Mouse (Mus musculus): ENCODE measurements around the gene Spag7. TPM values are rescaled to one million over a fixed set of nuclear protein-coding genes. Genes with fewer than 3 reads are reported as not detected.

Spag7 gene
- total RNA-seq, 2 experiments from 2014 or later, result 86.2 to 92.3 TPM

GRCm38 (mm10) chr11:70655571-70656455 is 13.4 kb downstream of the Spag7 start:
- peak; percentile 78 for DNase-seq

GRCm38 (mm10) chr11:70654923-70655570 is 14.2 kb downstream of the Spag7 start:
- peak; percentile 87 for DNase-seq

- peak; percentile 80 for DNase-seq
Measured at GRCm38 (mm10) chr11:70654198-70654922, 14.9 kb downstream of the Spag7 start, which contains the start of gene Pfn1. Pfn1 (minus strand) TSS chr11:70654644.

GRCm38 (mm10) chr11:70653345-70654197 is 15.6 kb downstream of the Spag7 start:
- DNase-seq, result peak; percentile 72

- no peak for DNase-seq
Measured at GRCm38 (mm10) chr11:70652884-70653344, 16.3 kb downstream of the Spag7 start.

- DNase-seq, result peak; percentile 21
Measured at GRCm38 (mm10) chr11:70652029-70652883, 17.0 kb downstream of the Spag7 start.

- peak; percentile 8 for DNase-seq
Measured at GRCm38 (mm10) chr11:70651391-70651790, 17.8 kb downstream of the Spag7 start.

- peak; percentile 16 for DNase-seq
Measured at GRCm38 (mm10) chr11:70650322-70651175, 18.7 kb downstream of the Spag7 start.

GRCm38 (mm10) chr11:70649185-70649734 is 20.0 kb downstream of the Spag7 start:
- peak; percentile 6 for DNase-seq

GRCm38 (mm10) chr11:70648512-70648911 is 20.7 kb downstream of the Spag7 start:
- no peak for DNase-seq

- DNase-seq, result peak; percentile 50
Measured at GRCm38 (mm10) chr11:70647716-70648420, 21.3 kb downstream of the Spag7 start.

GRCm38 (mm10) chr11:70646691-70647650 is 22.2 kb downstream of the Spag7 start, which contains the start of the genes Rnf167 and Slc25a11:
Rnf167 (plus strand) TSS chr11:70647235.
Slc25a11 (minus strand) TSS chr11:70647479.
- peak; percentile 98 for DNase-seq

- DNase-seq, result peak; percentile 39
Measured at GRCm38 (mm10) chr11:70646259-70646555, 23.0 kb downstream of the Spag7 start.

- peak; percentile 25 for DNase-seq
Measured at GRCm38 (mm10) chr11:70645461-70646258, 23.6 kb downstream of the Spag7 start.

GRCm38 (mm10) chr11:70644564-70645103 is 24.6 kb downstream of the Spag7 start:
- peak; percentile 6 for DNase-seq

- DNase-seq, result peak; percentile 5
Measured at GRCm38 (mm10) chr11:70643051-70643450, 26.2 kb downstream of the Spag7 start.
